Mouse (Mus musculus) c-Kit-positive CD71-negative TER-119-negative erythroid progenitor cells, embryonic 14.5 days (primary cell): ENCODE results near the gene Fam13a.

Source experiments
- DNase-seq: peaks from one replicate; pipeline ENCODE4 v3.0.0-alpha.2; 2013; ENCODE audit warnings: low read depth

The Fam13a gene

GRCm38 (mm10) chr6:59024164-59024724, at the start of gene Fam13a:
Gene Fam13a, minus strand, starts transcription at chr6:59024549.
- peak; percentile 32 for DNase-seq

DNA sequence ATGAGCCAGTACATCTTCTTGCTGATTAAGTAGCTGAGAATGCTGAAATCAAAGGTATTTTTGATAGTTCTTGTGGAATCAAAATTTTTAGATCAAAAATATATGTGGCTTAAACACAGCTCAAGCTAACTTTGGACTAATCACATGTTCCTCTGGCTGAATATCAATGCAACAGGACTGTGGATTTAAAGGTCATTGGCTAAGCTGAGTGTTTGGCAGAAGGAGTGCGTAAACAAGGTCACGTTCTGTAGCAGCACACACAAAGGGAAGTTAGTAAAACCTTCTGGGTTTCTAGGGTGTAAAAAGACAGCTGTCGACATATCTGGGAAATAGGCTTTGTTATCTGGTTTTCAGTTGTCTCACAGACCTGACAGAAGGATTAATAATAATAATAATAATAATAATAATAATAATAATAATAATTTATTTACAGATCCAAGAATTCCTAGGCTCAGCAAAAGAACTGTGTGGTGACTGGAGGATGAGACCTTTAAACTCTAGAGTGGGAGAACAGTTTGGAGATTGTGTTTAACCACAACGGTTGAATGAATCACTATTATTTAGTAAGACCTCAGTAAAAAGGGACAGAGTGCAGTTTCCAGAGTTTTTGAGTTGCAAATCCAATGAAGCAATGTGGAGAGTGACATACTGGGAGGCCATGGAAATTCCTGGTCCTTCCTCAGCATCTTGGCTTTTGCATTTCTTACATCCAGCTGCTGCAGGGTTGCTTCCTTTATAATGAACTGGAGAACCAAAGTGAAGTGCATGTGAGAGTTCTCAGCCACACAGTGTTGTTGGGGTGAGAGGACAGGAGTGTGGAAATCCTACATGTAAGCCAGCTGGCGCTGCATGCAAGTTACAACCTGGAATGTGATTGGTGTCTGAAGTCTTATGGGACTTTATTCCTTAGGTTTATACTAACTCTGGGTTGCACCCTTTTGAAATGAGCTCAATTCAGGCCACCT, 48.0 kb upstream of the Fam13a start:
- no peak for DNase-seq

DNA sequence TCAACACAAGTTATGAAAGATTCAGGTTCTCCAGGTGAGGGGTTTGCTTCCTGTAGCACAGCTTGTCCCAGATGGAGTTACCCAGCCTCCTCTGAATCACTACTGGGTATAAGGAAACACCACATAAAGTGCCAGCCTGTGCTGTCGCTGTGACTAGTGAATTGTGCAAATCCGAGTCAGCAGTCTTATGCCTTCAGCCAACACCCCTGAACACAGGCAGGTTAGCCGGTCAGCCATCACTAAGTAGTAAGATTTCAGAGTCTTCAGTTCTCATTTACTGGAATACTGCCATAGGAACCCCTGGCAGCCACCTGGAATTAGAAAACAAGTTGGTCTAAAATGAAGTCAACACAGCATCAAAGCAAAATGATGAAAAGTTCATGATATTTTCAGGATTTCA, 47.3 kb upstream of the Fam13a start:
- DNase-seq: no peak

- DNase-seq: no peak
Observed at GRCm38 (mm10) chr6:59068187-59068586, 43.8 kb upstream of the Fam13a start.

DNA sequence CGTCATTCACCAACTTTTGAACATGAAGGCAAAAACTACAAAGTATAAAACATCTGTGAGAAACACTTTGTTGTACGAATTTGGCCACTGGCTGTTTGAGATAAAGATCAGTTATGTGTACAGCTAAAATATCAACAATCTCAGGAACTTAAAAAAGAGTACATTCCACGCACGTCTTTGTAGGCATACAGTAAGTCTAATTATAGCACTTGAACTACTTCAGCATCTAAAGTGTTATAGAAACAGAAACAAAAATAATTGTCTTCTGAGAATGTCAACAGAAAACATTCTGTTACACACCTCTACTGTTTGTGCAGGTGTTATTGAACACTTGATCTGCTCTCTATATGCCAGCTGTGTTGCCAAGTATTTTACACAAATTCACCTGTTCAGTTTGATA, 40.1 kb upstream of the Fam13a start:
- DNase-seq: no peak

GRCm38 (mm10) chr6:59053232-59053631, 28.9 kb upstream of the Fam13a start:
- DNase-seq: no peak

DNA sequence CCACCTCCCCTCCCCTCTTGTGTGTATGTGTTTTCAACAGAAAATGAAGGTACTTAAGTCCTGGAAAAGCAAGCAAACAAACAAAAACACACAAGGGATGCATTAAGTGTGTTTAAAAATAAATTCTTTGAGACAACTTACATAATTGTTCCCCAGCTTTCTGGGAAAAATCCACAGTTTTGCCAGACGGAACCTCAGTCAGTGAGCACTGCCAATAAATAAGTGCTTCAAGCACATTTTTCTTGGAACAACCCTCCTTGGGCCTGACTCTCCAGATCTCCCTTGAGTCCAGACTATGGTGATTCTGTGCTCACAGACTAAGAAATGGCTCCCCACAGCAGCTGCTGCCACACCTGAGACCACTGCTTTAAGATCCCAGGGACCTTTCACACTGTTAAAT, 15.4 kb upstream of the Fam13a start:
- no peak for DNase-seq

- DNase-seq: no peak
Observed at GRCm38 (mm10) chr6:59032748-59033147, 8.4 kb upstream of the Fam13a start.

DNA sequence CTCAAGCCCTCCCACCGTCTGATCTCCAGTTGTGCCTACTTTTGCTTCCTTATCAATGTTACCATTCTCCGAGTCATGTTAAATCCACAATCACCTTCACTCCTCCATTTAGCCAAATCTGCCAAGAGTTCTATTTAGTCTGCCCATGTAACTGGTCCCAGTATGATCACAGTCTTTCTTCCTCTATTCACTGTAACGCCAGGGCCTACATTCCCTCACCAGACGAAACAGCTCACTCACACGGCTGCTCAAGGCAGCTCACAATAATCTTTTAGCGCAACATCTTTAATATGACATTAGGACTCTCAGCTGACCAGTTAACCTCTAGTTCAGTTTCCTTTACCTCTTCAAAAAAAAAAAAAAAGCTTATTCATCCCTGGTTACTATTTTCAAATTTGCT, 7.2 kb upstream of the Fam13a start:
- DNase-seq: no peak

DNA sequence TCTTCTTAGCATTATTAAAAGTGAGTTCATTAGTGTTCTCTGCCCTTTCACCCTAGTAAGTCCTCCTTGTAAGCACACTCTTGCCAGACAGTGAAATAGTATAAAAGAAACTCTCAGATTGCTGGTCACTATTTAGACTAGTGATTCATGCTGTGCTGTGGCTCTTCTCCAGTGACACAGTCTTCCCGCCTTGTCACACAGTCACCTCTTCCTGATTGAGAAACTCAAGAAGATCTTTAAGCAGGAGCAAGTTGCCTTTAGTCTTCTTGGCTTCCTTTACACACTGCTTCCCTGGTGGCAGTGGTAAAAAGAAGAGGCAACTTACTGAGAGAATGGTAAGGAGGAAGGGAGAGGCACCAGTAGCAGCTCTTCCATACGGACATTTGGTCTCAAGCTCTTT, 6.3 kb upstream of the Fam13a start:
- DNase-seq: no peak

GRCm38 (mm10) chr6:59030037-59030436, 5.7 kb upstream of the Fam13a start:
- no peak for DNase-seq

GRCm38 (mm10) chr6:59028871-59029270, 4.5 kb upstream of the Fam13a start:
- no peak for DNase-seq

DNA sequence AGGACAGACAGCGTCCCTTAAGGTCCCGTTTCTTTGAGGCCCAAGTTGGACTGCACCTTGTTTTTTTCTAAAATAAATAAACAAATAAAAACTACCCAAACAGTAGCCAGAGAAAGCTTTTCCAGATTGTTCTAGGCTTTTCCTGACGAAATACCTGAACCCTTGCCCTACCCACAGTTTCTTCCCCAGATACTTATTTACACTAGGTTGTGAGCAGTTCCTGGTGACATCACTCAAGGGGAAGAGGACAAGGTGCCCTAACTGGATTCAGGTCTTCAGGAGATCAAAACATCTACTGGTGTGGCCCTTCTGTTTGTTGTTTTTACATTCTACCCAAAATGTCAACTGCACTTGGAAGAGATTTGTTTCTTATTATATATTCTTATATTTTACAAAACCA, 457 bp upstream of the Fam13a start:
- no peak for DNase-seq

GRCm38 (mm10) chr6:59023455-59024163, 740 bp downstream of the Fam13a start:
- no peak for DNase-seq

GRCm38 (mm10) chr6:59022621-59023020, 1.7 kb downstream of the Fam13a start:
- DNase-seq: no peak

- no peak for DNase-seq
Observed at GRCm38 (mm10) chr6:59020346-59020745, 4.0 kb downstream of the Fam13a start.

DNA sequence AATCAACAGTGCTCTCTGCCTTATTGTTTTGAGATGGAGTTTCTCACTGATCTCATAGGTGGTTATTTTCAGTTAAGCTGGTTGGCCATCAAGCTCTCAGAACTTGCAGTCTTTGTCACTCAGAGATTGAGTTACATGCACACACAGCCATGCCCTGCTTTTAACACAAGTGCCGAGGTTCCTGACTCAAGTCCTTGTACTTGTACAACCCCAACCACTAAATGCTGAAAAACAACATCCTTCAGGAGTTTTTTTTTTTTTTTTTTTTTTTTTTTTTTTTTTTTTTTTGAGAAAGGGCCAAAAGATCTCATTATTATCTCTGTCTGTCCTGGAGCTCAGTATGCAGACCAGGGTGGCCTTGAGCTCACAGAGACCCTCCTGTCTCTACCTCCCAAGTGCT, 4.5 kb downstream of the Fam13a start:
- no peak for DNase-seq

DNA sequence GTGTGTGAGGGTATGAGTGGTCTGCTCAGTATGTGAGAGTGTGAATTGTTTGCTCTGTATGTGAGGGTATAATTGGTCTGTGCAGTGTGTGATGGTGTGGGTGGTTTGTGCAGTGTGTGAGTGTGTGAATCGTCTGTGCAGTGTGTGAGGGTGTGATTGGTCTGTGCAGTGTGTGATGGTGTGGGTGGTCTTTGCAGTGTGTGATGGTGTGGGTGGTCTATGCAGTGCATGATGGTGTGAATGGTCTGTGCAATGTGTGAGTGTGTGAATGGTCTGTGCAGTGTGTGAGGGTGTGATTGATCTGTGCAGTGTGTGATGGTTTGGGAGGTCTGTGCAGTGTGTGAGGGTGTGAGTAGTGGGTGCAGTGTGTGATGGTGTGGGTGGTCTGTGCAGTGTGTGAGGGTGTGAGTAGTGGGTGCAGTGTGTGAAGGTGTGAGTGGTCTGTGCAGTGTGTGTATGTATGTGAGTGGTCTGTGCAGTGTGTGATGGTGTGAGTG, 8.0 kb downstream of the Fam13a start:
- no peak for DNase-seq

GRCm38 (mm10) chr6:59014760-59015159, 9.6 kb downstream of the Fam13a start:
- DNase-seq: no peak

DNA sequence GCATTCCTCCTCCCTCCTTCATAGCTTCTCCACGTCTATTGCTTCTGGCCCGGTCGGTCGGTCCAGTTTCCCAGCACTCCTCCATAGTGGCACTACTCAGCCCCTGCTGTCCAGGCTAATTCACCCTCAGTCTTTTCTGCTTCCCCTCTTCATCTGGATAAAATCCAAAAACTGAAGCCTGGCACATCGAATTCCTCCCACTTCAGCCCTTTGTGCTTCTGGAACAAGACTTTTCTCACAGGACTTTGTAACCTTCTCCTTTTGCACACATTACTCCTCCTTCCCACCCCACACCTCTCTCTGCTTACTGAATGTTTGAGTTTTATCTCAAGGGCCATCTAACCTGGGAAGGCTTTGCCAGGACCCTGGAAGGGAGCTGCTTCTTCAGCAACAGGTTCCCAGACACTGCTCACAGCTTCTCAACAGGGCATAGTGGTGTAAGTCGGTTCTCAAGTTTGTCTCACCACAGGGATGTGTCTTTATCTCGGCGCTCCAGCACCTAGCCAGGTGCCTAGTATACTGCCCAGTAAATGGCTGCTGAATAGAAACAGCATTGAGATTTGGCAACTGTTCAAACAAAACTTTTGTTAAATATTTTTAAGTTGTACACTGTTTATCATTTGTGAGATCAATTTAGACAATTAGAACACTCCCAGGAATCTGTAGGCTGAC, 10.1 kb downstream of the Fam13a start:
- no peak for DNase-seq

GRCm38 (mm10) chr6:59010792-59011191, 13.6 kb downstream of the Fam13a start:
- DNase-seq: no peak

DNA sequence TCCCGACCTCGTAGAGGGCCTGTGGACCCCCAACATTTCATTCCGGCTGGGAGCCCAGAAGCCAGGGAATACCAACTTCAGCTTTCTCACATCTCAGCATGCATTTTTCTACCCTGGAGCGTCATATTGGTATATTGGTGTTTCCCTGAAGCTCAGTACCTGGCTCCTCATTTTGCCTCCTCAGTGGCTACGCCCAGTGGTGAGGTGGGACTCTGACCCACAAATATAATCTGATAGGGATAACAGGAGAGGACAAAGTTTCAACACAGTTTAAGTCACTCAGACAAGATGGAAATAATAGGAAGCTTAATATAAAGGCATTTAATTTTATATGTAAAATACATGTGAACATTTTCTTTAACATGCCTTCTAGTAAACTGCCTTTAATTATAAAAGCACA, 19.7 kb downstream of the Fam13a start:
- no peak for DNase-seq
